Mouse (Mus musculus) cerebellum, adult (tissue): Measurements from ENCODE around the gene Il4i1.

Experiments
- ATAC-seq: cut with Nextera tagmentation; 2 replicates; pipeline ENCODE4 v1.9.2; 2017; ENCODE audit warnings: mild to moderate bottlenecking, moderate library complexity, mixed read lengths; ENCODE audit not compliant: insufficient number of reproducible peaks, low FRiP score, low TSS enrichment

Il4i1 gene

GRCm38 (mm10) chr7:44888256-44889105 lies 72.3 kb downstream of the Il4i1 start:
- ATAC-seq, result no peak

- no peak for ATAC-seq
Measured at GRCm38 (mm10) chr7:44890180-44890579, 74.0 kb downstream of the Il4i1 start.
